Mouse (Mus musculus): ENCODE measurements around the gene Brinp2.

- TF ChIP-seq CTCF (IDR thresholded peaks at IDR 0.05; ENCODE audit: borderline replicate concordance, insufficient read depth, low read length) (no peak), POLR2A (IDR thresholded peaks at IDR 0.05; ENCODE audit: low read depth, low read length) (no peak)
These were observed 44.8 kb upstream of the Brinp2 start for GRCm38 (mm10) chr1:158400898-158401297.

Data from embryonic fibroblast, embryonic 13.5 days (primary cell).